Mouse (Mus musculus) embryonic facial prominence, embryonic 14.5 days (tissue): ENCODE results near the gene Polm. TPM values are rescaled to one million over a fixed set of nuclear protein-coding genes. Genes with fewer than 3 reads are reported as not detected.
A peak's percentile ranks its signal among the peaks of the same experiment; 100 is the strongest.
"Not testable (repeated sequence)": the region's sequence is repeated elsewhere in the genome, so short reads cannot be mapped to it uniquely, and the experiment has no call there.

Source experiments
- ATAC-seq: fragments of 200-750 bp; cut with Nextera tagmentation; 2 replicates; pipeline ENCODE4 v1.8.0; 2017; ENCODE audit warnings: low read depth, moderate number of reproducible peaks, moderate TSS enrichment
- DNase-seq: peaks from one replicate; pipeline ENCODE4 v3.0.0-alpha.2; 2015; ENCODE audit warnings: low spot score
- H3K27ac ChIP-seq: fragments of 300-500 bp; sonication (generic); replicated peaks from 2 replicates; pipeline ENCODE4 v1.5.1; 2014; ENCODE audit warnings: low read depth, mild to moderate bottlenecking, low read length, moderate library complexity
- H3K27me3 ChIP-seq: fragments of 300-500 bp; sonication (generic); replicated peaks from 2 replicates; pipeline ENCODE4 v1.6.1; 2014; ENCODE audit warnings: low read length; ENCODE audit not compliant: control insufficient read depth, insufficient read depth
- H3K36me3 ChIP-seq: fragments of 300-500 bp; sonication (generic); 2 replicates; pipeline ENCODE4 v1.6.1; 2014; ENCODE audit warnings: low read length, mixed read lengths; ENCODE audit not compliant: control insufficient read depth, insufficient read depth
- H3K4me1 ChIP-seq: fragments of 300-500 bp; sonication (generic); 2 replicates; pipeline ENCODE4 v1.6.1; 2014; ENCODE audit warnings: antibody characterized with exemption, low read length; ENCODE audit not compliant: control insufficient read depth, insufficient read depth
- H3K4me2 ChIP-seq: fragments of 300-500 bp; sonication (generic); 2 replicates; pipeline ENCODE4 v1.6.1; 2014; ENCODE audit warnings: low read depth, mild to moderate bottlenecking, low read length, moderate library complexity, mixed read lengths
- H3K4me3 ChIP-seq: fragments of 300-500 bp; sonication (generic); 2 replicates; pipeline ENCODE4 v1.5.1; 2014; ENCODE audit warnings: low read depth, mild to moderate bottlenecking, low read length
- H3K9ac ChIP-seq: fragments of 300-500 bp; sonication (generic); 2 replicates; pipeline ENCODE4 v1.6.1; 2014; ENCODE audit warnings: low read depth, mild to moderate bottlenecking, low read length, moderate library complexity, mixed read lengths
- H3K9me3 ChIP-seq: fragments of 300-500 bp; sonication (generic); 2 replicates; pipeline ENCODE4 v1.6.1; 2016; ENCODE audit warnings: low read length; ENCODE audit not compliant: control insufficient read depth
- WGBS: fragments of 180-500 bp; shearing (Covaris S2); extraction: QIAGEN DNeasy Blood & Tissue Kit; methylation state at CpG from one replicate; pipeline ENCODE4 v1.1.7; 2014; 5-methylcytosine and 5-hydroxymethylcytosine counted together
- polyA plus RNA-seq: library from polyadenylated mRNA; unstranded; fragments of >200 nt; fragmentation: Nextera tagmentation; extraction: Ambion mirVana; gene quantifications from 2 replicates; pipeline ENCODE4 v1.2.1, GENCODE M21; 2014

The Polm gene
- polyA plus RNA-seq, 1 experiment from 2014 or later: 6.0 TPM

- ATAC-seq: no peak
- H3K36me3 ChIP-seq: peaks cover 53% of the 10 kb centered on the region
These were observed 3.3 kb downstream of the Polm start for GRCm38 (mm10) chr11:5834506-5834905.

GRCm38 (mm10) chr11:5829327-5829726 lies 8.5 kb downstream of the Polm start:
- DNase-seq (no peak), ATAC-seq (no peak)
- no peak overlapping the region for H3K4me3 ChIP-seq
- H3K9ac ChIP-seq: no peak overlapping the region
- H3K36me3 ChIP-seq: peaks cover 61% of the 10 kb centered on the region
- no peak overlapping the region for H3K27ac ChIP-seq
- no peak overlapping the region for H3K4me2 ChIP-seq
- no peaks in the 10 kb centered on the region for H3K9me3 ChIP-seq
- 91% methylated on average over 12 of the region's 12 CpGs for WGBS
- no peaks in the 10 kb centered on the region for H3K27me3 ChIP-seq
- H3K4me1 ChIP-seq: no peaks in the 10 kb centered on the region

More at GRCm38 (mm10) chr11:5834506-5834905, 3.3 kb downstream of the Polm start:
- no peak for DNase-seq
- H3K9me3 ChIP-seq: no peaks in the 10 kb centered on the region
- WGBS: 72% methylated on average over 9 of the region's 9 CpGs
- H3K4me2 ChIP-seq: no peak overlapping the region
- H3K27ac ChIP-seq: no peak overlapping the region
- no peak overlapping the region for H3K4me3 ChIP-seq
- H3K27me3 ChIP-seq: no peaks in the 10 kb centered on the region
- no peaks in the 10 kb centered on the region for H3K4me1 ChIP-seq
- no peak overlapping the region for H3K9ac ChIP-seq

GRCm38 (mm10) chr11:5828509-5829191 lies 9.2 kb downstream of the Polm start:
- ATAC-seq (no peak), DNase-seq (no peak)
- no peaks in the 10 kb centered on the region for H3K27me3 ChIP-seq
- H3K9ac ChIP-seq: no peak overlapping the region
- H3K4me1 ChIP-seq: no peaks in the 10 kb centered on the region
- H3K36me3 ChIP-seq: peaks cover 55% of the 10 kb centered on the region
- 80% methylated on average over 11 of the region's 11 CpGs for WGBS
- no peak overlapping the region for H3K4me3 ChIP-seq
- H3K4me2 ChIP-seq: no peak overlapping the region
- H3K9me3 ChIP-seq: no peaks in the 10 kb centered on the region
- no peak overlapping the region for H3K27ac ChIP-seq

GRCm38 (mm10) chr11:5827931-5828330 lies 9.9 kb downstream of the Polm start:
- H3K9ac ChIP-seq: no peak overlapping the region
- no peaks in the 10 kb centered on the region for H3K4me1 ChIP-seq
- no peak overlapping the region for H3K27ac ChIP-seq
- 88% methylated on average over 5 of the region's 5 CpGs for WGBS
- H3K4me3 ChIP-seq: no peak overlapping the region
- H3K36me3 ChIP-seq: peaks cover 51% of the 10 kb centered on the region
- H3K27me3 ChIP-seq: no peaks in the 10 kb centered on the region
- no peak for ATAC-seq
- no peak for DNase-seq
- H3K9me3 ChIP-seq: no peaks in the 10 kb centered on the region
- H3K4me2 ChIP-seq: no peak overlapping the region

GRCm38 (mm10) chr11:5825432-5825831 lies 12.4 kb downstream of the Polm start:
- DNase-seq (peak; percentile 49), ATAC-seq (peak; percentile 76; the same call in 1 of the 2 replicates)
- Histone ChIP-seq H3K36me3 (peaks cover 26% of the 10 kb centered on the region), H3K4me3 (no peak overlapping the region), H3K27ac (no peak overlapping the region), H3K4me1 (no peaks in the 10 kb centered on the region), H3K27me3 (no peaks in the 10 kb centered on the region), H3K9ac (no peak overlapping the region), H3K9me3 (no peaks in the 10 kb centered on the region), H3K4me2 (no peak overlapping the region)

- Histone ChIP-seq H3K36me3 (no peaks in the 10 kb centered on the region), H3K9me3 (no peaks in the 10 kb centered on the region), H3K4me3 (no peak overlapping the region), H3K27ac (no peak overlapping the region), H3K27me3 (no peaks in the 10 kb centered on the region), H3K9ac (no peak overlapping the region), H3K4me2 (no peak overlapping the region), H3K4me1 (no peaks in the 10 kb centered on the region)
- DNase-seq (no peak), ATAC-seq (no peak)
- 71% methylated on average over 2 of the region's 2 CpGs for WGBS
These were observed 18.6 kb downstream of the Polm start for GRCm38 (mm10) chr11:5819223-5819622.

GRCm38 (mm10) chr11:5813381-5813780 lies 24.4 kb downstream of the Polm start:
- H3K4me3 ChIP-seq: no peak overlapping the region
- H3K36me3 ChIP-seq: no peaks in the 10 kb centered on the region
- no peaks in the 10 kb centered on the region for H3K9me3 ChIP-seq
- WGBS: 75% methylated on average over 10 of the region's 10 CpGs
- ATAC-seq: no peak
- H3K27ac ChIP-seq: no peak overlapping the region
- no peak overlapping the region for H3K4me2 ChIP-seq
- no peaks in the 10 kb centered on the region for H3K4me1 ChIP-seq
- H3K9ac ChIP-seq: no peak overlapping the region
- no peak for DNase-seq
- no peaks in the 10 kb centered on the region for H3K27me3 ChIP-seq

- not testable (repeated sequence) for H3K4me1 ChIP-seq, DNase-seq, H3K4me2 ChIP-seq, H3K27me3 ChIP-seq, H3K9ac ChIP-seq, H3K27ac ChIP-seq, H3K36me3 ChIP-seq, H3K9me3 ChIP-seq, H3K4me3 ChIP-seq, ATAC-seq
- WGBS: 91% methylated on average over 4 of the region's 4 CpGs
These were observed 28.3 kb downstream of the Polm start for GRCm38 (mm10) chr11:5809487-5809886.

GRCm38 (mm10) chr11:5807956-5808355 lies 29.9 kb downstream of the Polm start:
- Histone ChIP-seq H3K27me3 (no peaks in the 10 kb centered on the region), H3K27ac (no peak overlapping the region), H3K4me3 (no peak overlapping the region), H3K4me2 (no peak overlapping the region), H3K9me3 (no peaks in the 10 kb centered on the region), H3K9ac (no peak overlapping the region), H3K4me1 (peaks cover 2% of the 10 kb centered on the region; the same call in 1 of the 2 replicates), H3K36me3 (no peaks in the 10 kb centered on the region)
- DNase-seq: no peak
- ATAC-seq: no peak
- 85% methylated on average over 9 of the region's 9 CpGs for WGBS
